Mouse (Mus musculus): ENCODE measurements around the gene Plgrkt.

The Plgrkt gene

GRCm38 (mm10) chr19:29350991-29351390 lies 16.2 kb downstream of the Plgrkt start:
- DNase-seq, result no peak

- DNase-seq, result no peak
Observed at GRCm38 (mm10) chr19:29345636-29346035, 21.6 kb downstream of the Plgrkt start.

GRCm38 (mm10) chr19:29344868-29345267 lies 22.3 kb downstream of the Plgrkt start:
- no peak for DNase-seq

- DNase-seq, result no peak
Observed at GRCm38 (mm10) chr19:29342281-29342680, 24.9 kb downstream of the Plgrkt start.

GRCm38 (mm10) chr19:29341029-29341428 lies 26.2 kb downstream of the Plgrkt start:
- no peak for DNase-seq

- no peak for DNase-seq
Observed at GRCm38 (mm10) chr19:29336624-29337023, 30.6 kb downstream of the Plgrkt start.

- peak; percentile 45 for DNase-seq
Observed at GRCm38 (mm10) chr19:29334068-29334745, 33.0 kb downstream of the Plgrkt start, which contains the start of gene Rln1. Gene Rln1, minus strand, starts transcription at chr19:29334670.

- DNase-seq, result no peak
Observed at GRCm38 (mm10) chr19:29326822-29327552, 40.2 kb downstream of the Plgrkt start.

GRCm38 (mm10) chr19:29326396-29326795 lies 40.8 kb downstream of the Plgrkt start:
- DNase-seq, result no peak

- no peak for DNase-seq
Observed at GRCm38 (mm10) chr19:29325852-29326180, 41.4 kb downstream of the Plgrkt start.

GRCm38 (mm10) chr19:29325053-29325851 lies 41.9 kb downstream of the Plgrkt start, which contains the start of gene Insl6:
Gene Insl6, minus strand, starts transcription at chr19:29325356.
- DNase-seq, result peak; percentile 48

GRCm38 (mm10) chr19:29323416-29324049 lies 43.7 kb downstream of the Plgrkt start:
- no peak for DNase-seq

GRCm38 (mm10) chr19:29312661-29313060 lies 54.5 kb downstream of the Plgrkt start:
- DNase-seq, result no peak

- DNase-seq, result no peak
Observed at GRCm38 (mm10) chr19:29311791-29312190, 55.4 kb downstream of the Plgrkt start.

- DNase-seq, result no peak
Observed at GRCm38 (mm10) chr19:29308832-29309231, 58.4 kb downstream of the Plgrkt start.

- no peak for DNase-seq
Observed at GRCm38 (mm10) chr19:29302119-29302518, 65.1 kb downstream of the Plgrkt start.

- DNase-seq, result no peak
Observed at GRCm38 (mm10) chr19:29300919-29301318, 66.3 kb downstream of the Plgrkt start.
